Mouse (Mus musculus) 3T3-L1 (cell line): ENCODE measurements around the gene Gata3.

Experiments used
- DNase-seq: peaks from one replicate; pipeline ENCODE4 v3.0.0-alpha.2; 2015; ENCODE audit warnings: low read depth, low spot score

The Gata3 gene

GRCm38 (mm10) chr2:9886031-9886430 lies 3.8 kb downstream of the Gata3 start:
- DNase-seq = no peak

DNA sequence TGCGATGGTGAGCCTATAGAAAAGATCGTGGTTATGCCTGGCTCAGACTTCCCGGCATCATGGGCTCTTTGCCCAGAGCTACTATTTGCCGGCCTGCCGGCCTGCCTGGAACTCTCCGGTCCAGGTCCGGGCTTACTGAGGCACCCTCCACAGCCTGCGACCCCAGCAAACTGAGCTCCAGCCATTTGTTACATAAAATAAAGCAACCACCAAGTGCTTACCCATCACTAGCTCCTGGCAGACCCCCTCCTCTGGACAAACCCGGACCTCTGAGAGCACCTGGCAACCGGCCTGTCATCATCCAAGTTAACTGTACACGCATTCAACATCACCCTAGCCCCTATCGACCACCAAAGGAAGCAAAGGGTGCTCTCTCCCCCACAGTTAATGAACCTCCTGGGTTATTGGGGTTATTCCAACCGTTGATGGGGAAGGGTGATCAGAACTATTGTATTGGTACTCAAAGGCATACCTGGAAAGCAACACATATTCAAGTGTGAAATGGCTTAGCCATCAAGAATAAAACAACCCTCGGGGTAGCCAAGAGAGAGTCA lies 4.5 kb downstream of the Gata3 start:
- no peak for DNase-seq

- no peak for DNase-seq
Measured at GRCm38 (mm10) chr2:9884533-9885216, 5.2 kb downstream of the Gata3 start.

- DNase-seq = no peak
Measured at GRCm38 (mm10) chr2:9883803-9884532, 5.9 kb downstream of the Gata3 start.

DNA sequence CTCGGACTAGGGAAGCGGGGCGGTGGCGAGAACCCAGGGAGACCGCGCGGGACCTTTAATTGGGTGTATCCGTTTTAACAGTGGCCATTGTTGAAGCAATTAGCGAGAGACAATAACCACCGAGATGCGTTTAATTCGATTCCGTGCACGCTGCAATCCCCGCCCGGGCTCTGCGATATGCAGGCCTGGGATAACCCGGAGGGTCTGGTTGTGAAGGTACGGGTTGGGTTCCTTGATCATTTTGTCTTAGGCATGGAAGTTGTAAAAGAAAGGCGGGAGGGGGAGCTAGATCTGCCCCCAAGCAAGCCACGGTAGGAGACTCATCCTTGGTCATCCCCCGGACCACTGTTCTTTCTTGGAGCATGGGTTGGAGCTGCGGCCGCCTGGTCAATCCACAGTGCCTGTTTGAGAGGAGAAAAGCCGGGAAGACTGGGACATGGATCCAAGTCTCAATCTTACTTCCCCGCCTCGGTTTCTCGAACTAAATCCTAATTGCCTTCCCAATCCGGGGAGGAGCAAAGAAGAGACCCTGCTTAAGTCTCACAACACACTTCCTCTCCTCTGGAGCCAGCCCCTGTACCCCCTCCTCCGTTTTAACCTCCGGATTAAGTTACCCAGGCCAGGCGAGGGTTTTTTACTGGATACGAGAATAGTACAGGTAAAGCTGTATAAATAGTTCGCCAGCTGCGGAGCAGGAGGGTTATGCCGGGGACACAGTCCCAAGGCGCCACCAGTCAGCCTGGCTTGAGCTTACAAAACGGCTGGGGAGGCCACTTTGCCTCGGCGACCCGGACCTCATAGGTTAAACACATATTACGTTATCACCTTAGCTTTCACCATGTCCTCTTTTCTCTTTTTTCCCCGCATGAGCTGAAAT lies 6.7 kb downstream of the Gata3 start:
- no peak for DNase-seq

DNA sequence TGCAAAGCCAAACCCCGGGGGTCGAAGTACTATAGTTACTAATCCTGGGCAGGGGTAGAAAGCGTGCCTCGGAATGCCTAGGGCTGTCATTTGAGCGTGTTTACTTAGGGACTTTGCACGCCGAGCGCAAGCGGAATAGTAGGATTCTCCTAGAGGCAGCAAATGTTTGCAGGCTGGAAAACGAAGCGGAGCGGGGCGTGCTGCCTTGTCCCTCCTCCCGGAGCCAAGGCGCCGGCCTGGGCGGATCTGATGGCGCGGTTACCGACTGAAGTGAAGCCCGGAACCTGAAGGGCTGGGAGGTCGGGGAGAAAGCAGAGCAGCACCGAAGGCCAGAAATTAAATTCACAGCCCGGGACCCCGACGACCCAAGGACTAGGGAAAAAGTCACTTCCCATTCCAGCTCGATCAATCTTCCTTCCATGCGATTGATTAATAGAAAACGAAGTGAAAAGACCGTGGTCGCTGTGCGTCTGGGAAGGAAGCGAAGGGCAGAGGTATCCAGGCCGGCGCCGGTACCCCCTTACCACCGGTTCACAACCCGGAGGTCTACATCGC lies 7.4 kb downstream of the Gata3 start:
- DNase-seq = no peak

DNA sequence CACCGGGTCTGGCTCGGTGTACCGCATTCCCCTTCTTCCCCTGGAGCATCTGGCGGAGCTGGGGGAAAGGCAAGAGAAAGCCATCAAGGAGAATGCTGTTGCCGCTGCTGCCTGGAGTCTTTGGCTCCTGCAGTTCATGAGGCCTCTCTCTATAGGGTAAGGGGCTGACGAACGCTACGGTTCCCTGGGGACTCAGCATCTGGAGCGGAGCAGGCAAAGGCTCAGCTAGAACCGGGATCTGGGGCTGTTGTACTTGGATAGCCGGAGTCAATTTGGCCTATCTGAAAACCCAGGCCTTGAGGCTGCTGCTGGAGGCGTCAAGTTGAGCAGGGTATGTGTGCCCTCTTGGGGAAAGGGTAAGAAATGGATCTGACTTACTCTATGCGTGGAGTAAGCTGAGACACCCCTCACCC lies 8.2 kb downstream of the Gata3 start:
- DNase-seq = no peak

GRCm38 (mm10) chr2:9881051-9881591 lies 8.7 kb downstream of the Gata3 start, which contains the start of gene 4930412O13Rik:
TSS of gene 4930412O13Rik (plus strand) at chr2:9881252.
- no peak for DNase-seq

- no peak for DNase-seq
Measured at GRCm38 (mm10) chr2:9880271-9880670, 9.6 kb downstream of the Gata3 start.

GRCm38 (mm10) chr2:9879493-9879892 lies 10.3 kb downstream of the Gata3 start:
- peak; percentile 97 for DNase-seq

DNA sequence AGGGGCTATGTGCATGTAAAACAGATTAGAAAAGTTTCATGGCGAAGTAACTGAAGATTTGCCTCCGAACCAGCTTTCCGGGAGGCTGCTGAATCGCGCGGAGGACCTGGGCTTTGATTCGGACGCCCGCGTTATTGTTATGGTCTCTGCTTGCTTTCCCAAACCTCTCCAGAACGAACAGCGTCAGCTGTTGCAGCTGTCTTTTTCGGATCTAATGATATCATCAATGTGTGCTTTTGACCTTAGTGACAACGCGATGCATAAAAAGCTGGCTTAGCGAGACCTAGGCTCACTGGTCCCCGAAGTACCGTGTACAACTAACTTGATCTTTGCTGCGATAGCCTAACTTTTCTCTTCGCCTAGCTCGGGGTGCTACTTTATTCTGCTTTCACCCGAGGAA lies 10.7 kb downstream of the Gata3 start:
- peak; percentile 71 for DNase-seq

- peak; percentile 72 for DNase-seq
Measured at GRCm38 (mm10) chr2:9878564-9879081, 11.2 kb downstream of the Gata3 start.

- DNase-seq = no peak
Measured at GRCm38 (mm10) chr2:9877966-9878563, 11.8 kb downstream of the Gata3 start.

- no peak for DNase-seq
Measured at GRCm38 (mm10) chr2:9877326-9877690, 12.5 kb downstream of the Gata3 start.

DNA sequence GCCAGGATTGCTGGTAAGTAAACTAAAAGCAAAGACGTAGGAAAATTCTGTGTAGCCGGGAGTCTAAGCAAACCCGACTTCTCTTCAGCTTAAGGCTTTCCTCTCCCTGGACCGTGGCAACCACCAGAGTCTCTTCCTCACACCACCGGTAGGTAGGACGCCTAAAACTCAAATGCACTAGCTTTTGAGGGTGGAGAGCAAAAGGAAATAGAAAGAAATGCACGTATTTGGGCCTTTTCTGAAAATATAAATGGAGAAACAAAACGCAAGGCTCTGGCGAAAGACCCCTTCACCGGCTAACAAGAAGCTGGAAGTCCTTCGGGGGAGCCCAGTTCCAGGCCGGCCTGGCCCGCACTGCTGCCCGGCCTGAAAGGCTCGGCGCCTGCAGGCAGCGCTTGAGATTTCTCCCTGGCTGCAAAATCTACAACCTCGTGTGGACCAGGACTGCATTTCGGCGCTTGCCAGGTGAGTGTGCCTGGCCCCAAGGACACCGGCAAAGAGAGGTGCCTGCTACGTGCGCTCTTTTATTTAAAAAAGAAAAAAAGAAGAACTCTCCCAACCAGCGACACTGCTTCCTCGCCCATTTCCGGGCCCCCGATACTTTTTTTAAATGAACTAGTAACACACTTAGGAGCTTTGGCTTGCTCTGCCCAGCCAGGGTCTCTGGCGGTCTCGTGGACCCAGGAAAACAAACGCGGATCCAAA lies 13.1 kb downstream of the Gata3 start:
- no peak for DNase-seq

- DNase-seq = no peak
Measured at GRCm38 (mm10) chr2:9875676-9876357, 14.0 kb downstream of the Gata3 start.

- no peak for DNase-seq
Measured at GRCm38 (mm10) chr2:9875220-9875619, 14.6 kb downstream of the Gata3 start.

GRCm38 (mm10) chr2:9874467-9875219 lies 15.2 kb downstream of the Gata3 start:
- no peak for DNase-seq

DNA sequence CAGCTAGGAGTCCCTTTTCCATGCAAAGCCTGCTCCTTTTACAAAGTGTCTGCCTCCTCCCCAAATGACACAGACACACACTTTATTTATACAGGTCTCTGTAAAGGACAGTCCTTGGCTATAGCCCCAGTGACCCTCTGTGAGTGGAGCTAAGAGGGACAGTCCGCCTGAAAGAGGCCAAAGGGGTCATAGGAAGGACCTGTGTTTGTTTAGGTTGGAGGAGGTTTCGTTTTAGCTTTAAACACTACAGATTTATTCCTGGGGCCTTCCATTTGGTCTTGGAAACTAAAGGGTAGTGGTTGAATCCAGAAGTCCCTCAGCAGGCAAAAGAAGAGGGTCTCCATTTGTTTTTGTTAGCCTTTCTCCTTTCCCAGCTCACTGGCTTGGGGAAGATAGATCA lies 16.1 kb downstream of the Gata3 start:
- no peak for DNase-seq
